Mouse (Mus musculus) myocyte (in vitro differentiated cells): ENCODE data around the gene Myl12a.

Experiments
- CEBPB ChIP-seq: IDR thresholded peaks from 2 replicates; pipeline ENCODE4 v1.6.1; 2011; ENCODE audit warnings: mild to moderate bottlenecking, moderate library complexity; ENCODE audit not compliant: poor library complexity, insufficient read depth, severe bottlenecking
- E2F4 ChIP-seq: IDR thresholded peaks from one replicate; pipeline ENCODE4 v1.6.1; 2011; ENCODE audit warnings: mild to moderate bottlenecking, control low read depth, moderate library complexity; ENCODE audit not compliant: insufficient read depth
- MAX ChIP-seq: IDR thresholded peaks from one replicate; pipeline ENCODE4 v1.6.1; 2011; ENCODE audit warnings: low read depth, mild to moderate bottlenecking, control low read depth
- POLR2A ChIP-seq: IDR thresholded peaks from one replicate; pipeline ENCODE4 v1.6.1; 2011; ENCODE audit warnings: low read depth, mild to moderate bottlenecking, control low read depth, moderate library complexity; ENCODE audit not compliant: insufficient read length
- SRF ChIP-seq: IDR thresholded peaks from one replicate; pipeline ENCODE4 v1.6.1; 2011; ENCODE audit warnings: low read depth; ENCODE audit not compliant: control insufficient read depth, insufficient read length
- USF1 ChIP-seq: IDR thresholded peaks from one replicate; pipeline ENCODE4 v1.6.1; 2011; ENCODE audit warnings: low read depth, mild to moderate bottlenecking, control low read depth, moderate library complexity

GRCm38 (mm10) chr17:70948721-70949120, 54.0 kb downstream of the Myl12a start:
- TF ChIP-seq E2F4 (no peak), MAX (no peak), POLR2A (no peak), CEBPB (no peak), USF1 (no peak), SRF (no peak)
